Mouse (Mus musculus) kidney, embryonic 14.5 days (tissue): ENCODE results near the gene Sgo2b. TPM values are rescaled to one million over a fixed set of nuclear protein-coding genes. Genes with fewer than 3 reads are reported as not detected.

Source experiments
- ATAC-seq: fragments of 200-750 bp; cut with Nextera tagmentation; 2 replicates; pipeline ENCODE4 v1.8.0; 2017; ENCODE audit warnings: moderate number of reproducible peaks, mild to moderate bottlenecking, moderate TSS enrichment, moderate library complexity; ENCODE audit not compliant: low FRiP score, low TSS enrichment
- H3K27ac ChIP-seq: fragments of 300-500 bp; sonication (generic); 2 replicates; pipeline ENCODE4 v1.5.1; 2014; ENCODE audit warnings: low read depth, mild to moderate bottlenecking, low read length, moderate library complexity, mixed read lengths
- H3K27me3 ChIP-seq: fragments of 300-500 bp; sonication (generic); 2 replicates; pipeline ENCODE4 v1.6.1; 2014; ENCODE audit warnings: mild to moderate bottlenecking, low read length; ENCODE audit not compliant: control insufficient read depth, insufficient read depth
- H3K36me3 ChIP-seq: fragments of 300-500 bp; sonication (generic); 2 replicates; pipeline ENCODE4 v1.6.1; 2014; ENCODE audit warnings: low read length, mixed read lengths; ENCODE audit not compliant: control insufficient read depth, insufficient read depth
- H3K4me1 ChIP-seq: fragments of 300-500 bp; sonication (generic); 2 replicates; pipeline ENCODE4 v1.6.1; 2014; ENCODE audit warnings: low read length, mixed read lengths; ENCODE audit not compliant: control insufficient read depth, insufficient read depth
- H3K4me2 ChIP-seq: fragments of 300-500 bp; sonication (generic); replicated peaks from 2 replicates; pipeline ENCODE4 v1.6.1; 2014; ENCODE audit warnings: low read depth, mild to moderate bottlenecking, low read length
- H3K4me3 ChIP-seq: fragments of 300-500 bp; sonication (generic); 2 replicates; pipeline ENCODE4 v1.5.1; 2014; ENCODE audit warnings: mild to moderate bottlenecking, low read length
- H3K9ac ChIP-seq: fragments of 300-500 bp; sonication (generic); 2 replicates; pipeline ENCODE4 v1.6.1; 2014; ENCODE audit warnings: low read depth, mild to moderate bottlenecking, low read length, moderate library complexity
- H3K9me3 ChIP-seq: fragments of 300-500 bp; sonication (generic); 2 replicates; pipeline ENCODE4 v1.6.1; 2016; ENCODE audit warnings: low read length; ENCODE audit not compliant: control insufficient read depth
- WGBS: fragments of 180-500 bp; shearing (Covaris S2); extraction: QIAGEN DNeasy Blood & Tissue Kit; methylation state at CpG from one replicate; pipeline ENCODE4 v1.1.7; 2014; 5-methylcytosine and 5-hydroxymethylcytosine counted together
- polyA plus RNA-seq: library from polyadenylated mRNA; unstranded; fragments of >200 nt; fragmentation: Nextera tagmentation; extraction: Ambion mirVana; gene quantifications from 2 replicates; pipeline ENCODE4 v1.2.1, GENCODE M21; 2014

The Sgo2b gene
- polyA plus RNA-seq, 1 experiment from 2014 or later, result not detected

DNA sequence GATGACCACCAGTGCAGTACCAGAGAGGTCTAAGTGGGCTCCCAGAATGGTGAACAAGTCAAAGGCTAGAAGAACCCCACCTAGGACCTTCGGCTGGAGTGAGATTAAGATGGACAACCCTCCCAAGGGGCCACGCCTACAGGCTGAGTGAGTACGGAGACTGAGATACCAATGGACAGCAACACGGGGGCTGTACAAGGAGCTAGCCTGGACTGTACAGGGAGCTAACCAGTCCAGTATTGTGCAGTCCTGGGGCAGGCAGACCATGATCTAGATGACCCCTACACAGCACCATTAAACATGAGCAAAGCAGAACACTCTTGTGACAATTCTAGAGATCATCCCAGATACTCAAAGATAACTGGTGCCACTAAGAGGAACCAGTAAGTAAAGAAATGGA lies 73.7 kb downstream of the Sgo2b start:
- H3K4me2 ChIP-seq, result no peak overlapping the region

GRCm38 (mm10) chr8:63877393-63877792 lies 74.7 kb downstream of the Sgo2b start:
- Histone ChIP-seq H3K9ac (no peak overlapping the region), H3K9me3 (no peaks in the 10 kb centered on the region), H3K4me2 (no peak overlapping the region), H3K36me3 (no peaks in the 10 kb centered on the region), H3K27ac (no peak overlapping the region), H3K4me3 (no peak overlapping the region), H3K4me1 (no peaks in the 10 kb centered on the region), H3K27me3 (no peaks in the 10 kb centered on the region)
- peak; percentile 80; the same call in 1 of the 2 replicates for ATAC-seq
- WGBS, result 21% methylated on average over 6 of the region's 6 CpGs

More for the DNA sequence above, 73.7 kb downstream of the Sgo2b start:
- 94% methylated on average over 4 of the region's 4 CpGs for WGBS
- H3K27ac ChIP-seq, result no peak overlapping the region
- no peaks in the 10 kb centered on the region for H3K4me1 ChIP-seq
- H3K27me3 ChIP-seq, result no peaks in the 10 kb centered on the region
- no peak for ATAC-seq
- H3K9me3 ChIP-seq, result no peaks in the 10 kb centered on the region
- H3K4me3 ChIP-seq, result no peak overlapping the region
- H3K9ac ChIP-seq, result no peak overlapping the region
- H3K36me3 ChIP-seq, result no peaks in the 10 kb centered on the region

DNA sequence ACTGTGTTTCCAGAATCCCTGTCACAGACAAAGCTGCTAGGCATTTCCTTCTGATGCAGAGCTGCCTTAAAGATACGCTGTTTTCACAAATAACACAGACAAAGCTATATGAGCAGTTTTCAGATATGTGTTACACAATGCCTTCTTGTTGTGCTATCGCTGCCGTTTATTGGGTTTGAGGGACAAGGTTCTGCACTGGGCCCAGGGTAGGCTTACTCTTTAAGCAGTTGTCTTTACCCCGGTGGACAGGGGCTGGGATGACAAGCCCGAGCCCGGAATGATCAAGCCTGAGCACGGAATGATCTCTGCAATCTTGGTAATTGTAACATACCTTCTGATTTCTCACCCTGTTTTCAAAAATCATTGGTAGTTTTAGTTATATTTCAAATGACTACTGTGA lies 75.1 kb downstream of the Sgo2b start:
- no peaks in the 10 kb centered on the region for H3K36me3 ChIP-seq
- H3K27ac ChIP-seq, result no peak overlapping the region
- no peak overlapping the region for H3K4me2 ChIP-seq
- no peaks in the 10 kb centered on the region for H3K27me3 ChIP-seq
- no peak overlapping the region for H3K9ac ChIP-seq
- 94% methylated on average over 7 of the region's 7 CpGs for WGBS
- H3K9me3 ChIP-seq, result no peaks in the 10 kb centered on the region
- peak; percentile 39; the same call in 1 of the 2 replicates for ATAC-seq
- H3K4me1 ChIP-seq, result no peaks in the 10 kb centered on the region
- no peak overlapping the region for H3K4me3 ChIP-seq
